Mouse (Mus musculus) CH12.LX (cell line): ENCODE measurements around the gene Borcs8. TPM values are rescaled to one million over a fixed set of nuclear protein-coding genes. Genes with fewer than 3 reads are reported as not detected.
A peak's percentile ranks its signal among the peaks of the same experiment; 100 is the strongest.

ENCODE experiments used
- DNase-seq: peaks from one replicate; pipeline ENCODE4 v3.0.0-alpha.2; 2013; ENCODE audit errors: extremely low read depth
- H3K27ac ChIP-seq: 2 replicates; pipeline ENCODE4 v1.5.1; 2012; ENCODE audit warnings: low read depth, mild to moderate bottlenecking, control low read depth, moderate library complexity; ENCODE audit not compliant: insufficient read depth
- H3K27me3 ChIP-seq: replicated peaks from 2 replicates; pipeline ENCODE3; 2012; ENCODE audit warnings: inconsistent platforms
- H3K36me3 ChIP-seq, 2 experiments: replicated peaks in 1 of 2; 2 replicates each; pipeline versions ENCODE3 to v1.6.1; 2012; ENCODE audit warnings: inconsistent platforms in 1 of 2, low read length in 1 of 2, mild to moderate bottlenecking in 1 of 2, mixed read lengths in 1 of 2, moderate library complexity in 1 of 2; ENCODE audit not compliant: control insufficient read depth in 1 of 2, insufficient read depth in 1 of 2
- H3K4me1 ChIP-seq, 2 experiments: 2 replicates each; pipeline ENCODE4 v1.6.1; 2012; ENCODE audit warnings: inconsistent platforms in 1 of 2, moderate library complexity in 1 of 2; ENCODE audit not compliant: insufficient read depth in 2 of 2, control insufficient read depth in 1 of 2
- H3K4me2 ChIP-seq: 2 replicates; pipeline ENCODE4 v1.6.1; 2012; ENCODE audit warnings: low read depth, mild to moderate bottlenecking, control low read depth; ENCODE audit not compliant: poor library complexity, insufficient read depth, severe bottlenecking
- H3K4me3 ChIP-seq, 3 experiments: fragments of 150-350 bp in 1 of 3; sonication (generic) in 1 of 3; replicated peaks in 1 of 3; 2 replicates each; pipeline versions ENCODE3 to v1.5.1; 2011 to 2012; ENCODE audit warnings: low read depth in 2 of 3, low read length in 2 of 3, mild to moderate bottlenecking in 2 of 3, moderate library complexity in 2 of 3, control low read depth in 1 of 3, improper control_type of control experiment in 1 of 3, inconsistent platforms in 1 of 3, mixed read lengths in 1 of 3; ENCODE audit not compliant: poor library complexity in 1 of 3
- H3K79me2 ChIP-seq: replicated peaks from 2 replicates; pipeline ENCODE4 v1.6.1; 2012; ENCODE audit warnings: mild to moderate bottlenecking, moderate library complexity; ENCODE audit not compliant: control insufficient read depth, poor library complexity, insufficient read depth, severe bottlenecking; ENCODE audit errors: extremely low read depth
- H3K9ac ChIP-seq: 2 replicates; pipeline ENCODE4 v1.6.1; 2012; ENCODE audit warnings: low read depth, mild to moderate bottlenecking, control low read depth, moderate library complexity; ENCODE audit not compliant: insufficient read depth
- H3K9me3 ChIP-seq: replicated peaks from 2 replicates; pipeline ENCODE3; 2012; ENCODE audit warnings: low read length, inconsistent platforms, mixed read lengths
- BHLHE40 ChIP-seq: IDR thresholded peaks from 2 replicates; pipeline ENCODE4 v1.6.1; 2011; ENCODE audit warnings: mild to moderate bottlenecking, low read depth, low read length, improper control_type of control experiment
- CHD1 ChIP-seq: IDR thresholded peaks from 2 replicates; pipeline ENCODE4 v1.6.1; 2012; ENCODE audit warnings: low read depth, low read length, improper control_type of control experiment, inconsistent platforms
- CHD2 ChIP-seq: IDR thresholded peaks from 2 replicates; pipeline ENCODE4 v1.6.1; 2011; ENCODE audit warnings: low read length, improper control_type of control experiment
- CTCF ChIP-seq, 2 experiments: IDR thresholded peaks in 1 of 2; conservative IDR thresholded peaks in 1 of 2; 2 replicates each; pipeline ENCODE4 v1.5.1; 2011 to 2012; ENCODE audit warnings: low read depth in 2 of 2, low read length in 2 of 2, improper control_type of control experiment in 1 of 2, inconsistent platforms in 1 of 2, mild to moderate bottlenecking in 1 of 2, moderate library complexity in 1 of 2
- E2F4 ChIP-seq: IDR thresholded peaks from 2 replicates; pipeline ENCODE4 v1.6.1; 2011; ENCODE audit warnings: low read depth, low read length, improper control_type of control experiment; ENCODE audit not compliant: insufficient replicate concordance
- ELF1 ChIP-seq: IDR thresholded peaks from 2 replicates; pipeline ENCODE4 v1.6.1; 2014; ENCODE audit warnings: low read depth, mild to moderate bottlenecking, inconsistent platforms, low read length, improper control_type of control experiment
- EP300 ChIP-seq: IDR thresholded peaks from 2 replicates; pipeline ENCODE4 v1.6.1; 2011; ENCODE audit warnings: low read length, improper control_type of control experiment
- ETS1 ChIP-seq: conservative IDR thresholded peaks from 2 replicates; pipeline ENCODE4 v1.6.1; 2012; ENCODE audit warnings: low read depth, mild to moderate bottlenecking, inconsistent platforms, low read length, improper control_type of control experiment, moderate library complexity
- GABPA ChIP-seq: IDR thresholded peaks from 2 replicates; pipeline ENCODE4 v1.6.1; 2012; ENCODE audit warnings: low read depth, low read length, improper control_type of control experiment, inconsistent platforms; ENCODE audit not compliant: insufficient replicate concordance
- HCFC1 ChIP-seq: IDR thresholded peaks from 2 replicates; pipeline ENCODE4 v1.6.1; 2012; ENCODE audit warnings: low read depth, mild to moderate bottlenecking, inconsistent platforms, low read length, improper control_type of control experiment
- IRF4 ChIP-seq: IDR thresholded peaks from 2 replicates; pipeline ENCODE4 v1.6.1; 2014; ENCODE audit warnings: low read depth, mild to moderate bottlenecking, inconsistent platforms, low read length, improper control_type of control experiment
- JUN ChIP-seq: IDR thresholded peaks from 2 replicates; pipeline ENCODE4 v1.6.1; 2011; ENCODE audit warnings: low read depth, mild to moderate bottlenecking, low read length, improper control_type of control experiment, moderate library complexity; ENCODE audit not compliant: insufficient read depth
- JUND ChIP-seq: conservative IDR thresholded peaks from 2 replicates; pipeline ENCODE4 v1.6.1; 2011; ENCODE audit warnings: low read depth, low read length, improper control_type of control experiment
- KAT2A ChIP-seq: IDR thresholded peaks from 2 replicates; pipeline ENCODE4 v1.6.1; 2012; ENCODE audit warnings: low read length, improper control_type of control experiment, inconsistent platforms; ENCODE audit not compliant: insufficient replicate concordance
- MAFK ChIP-seq: IDR thresholded peaks from 2 replicates; pipeline ENCODE4 v1.6.1; 2011; ENCODE audit warnings: low read length, improper control_type of control experiment; ENCODE audit not compliant: insufficient replicate concordance
- MAX ChIP-seq: IDR thresholded peaks from 2 replicates; pipeline ENCODE4 v1.6.1; 2011; ENCODE audit warnings: low read length, improper control_type of control experiment
- MAZ ChIP-seq: IDR thresholded peaks from 2 replicates; pipeline ENCODE4 v1.6.1; 2012; ENCODE audit warnings: low read depth, mild to moderate bottlenecking, inconsistent platforms, low read length, improper control_type of control experiment, moderate library complexity
- MEF2A ChIP-seq: IDR thresholded peaks from 2 replicates; pipeline ENCODE4 v1.6.1; 2014; ENCODE audit warnings: low read depth, mild to moderate bottlenecking, inconsistent platforms, low read length, improper control_type of control experiment, borderline replicate concordance
- MXI1 ChIP-seq: IDR thresholded peaks from 2 replicates; pipeline ENCODE4 v1.6.1; 2011; ENCODE audit warnings: mild to moderate bottlenecking, low read depth, low read length, improper control_type of control experiment
- MYC ChIP-seq: IDR thresholded peaks from 2 replicates; pipeline ENCODE4 v1.6.1; 2011; ENCODE audit warnings: low read depth, mild to moderate bottlenecking, improper control_type of control experiment, low read length
- NELFE ChIP-seq: IDR thresholded peaks from 2 replicates; pipeline ENCODE4 v1.6.1; 2011; ENCODE audit warnings: low read depth, low read length, improper control_type of control experiment
- NRF1 ChIP-seq: IDR thresholded peaks from 2 replicates; pipeline ENCODE4 v1.6.1; 2014; ENCODE audit warnings: low read depth, mild to moderate bottlenecking, inconsistent platforms, low read length, improper control_type of control experiment, moderate library complexity
- PAX5 ChIP-seq: IDR thresholded peaks from 2 replicates; pipeline ENCODE4 v1.6.1; 2012; ENCODE audit warnings: low read length, inconsistent platforms, mixed read lengths
- POLR2A ChIP-seq: IDR thresholded peaks from 2 replicates; pipeline ENCODE4 v1.6.1; 2011; ENCODE audit warnings: low read depth, mild to moderate bottlenecking, improper control_type of control experiment, low read length
- POLR2AphosphoS2 ChIP-seq: IDR thresholded peaks from 2 replicates; pipeline ENCODE4 v1.6.1; 2011; ENCODE audit warnings: low read depth, low read length, improper control_type of control experiment
- RAD21 ChIP-seq: IDR thresholded peaks from 2 replicates; pipeline ENCODE4 v1.6.1; 2011; ENCODE audit warnings: low read depth, mild to moderate bottlenecking, low read length, improper control_type of control experiment, moderate library complexity
- RCOR1 ChIP-seq: conservative IDR thresholded peaks from 2 replicates; pipeline ENCODE4 v1.6.1; 2012; ENCODE audit warnings: low read depth, mild to moderate bottlenecking, inconsistent platforms, low read length, improper control_type of control experiment
- SIN3A ChIP-seq: IDR thresholded peaks from 2 replicates; pipeline ENCODE4 v1.6.1; 2012; ENCODE audit warnings: low read length, improper control_type of control experiment, inconsistent platforms
- SMC3 ChIP-seq: IDR thresholded peaks from 2 replicates; pipeline ENCODE4 v1.6.1; 2011; ENCODE audit warnings: low read depth, low read length, improper control_type of control experiment
- TBP ChIP-seq: conservative IDR thresholded peaks from 2 replicates; pipeline ENCODE4 v1.6.1; 2011; ENCODE audit warnings: low read depth, low read length, improper control_type of control experiment
- TCF12 ChIP-seq: IDR thresholded peaks from 2 replicates; pipeline ENCODE4 v1.6.1; 2014; ENCODE audit warnings: low read depth, mild to moderate bottlenecking, inconsistent platforms, low read length, improper control_type of control experiment
- UBTF ChIP-seq: IDR thresholded peaks from 2 replicates; pipeline ENCODE4 v1.6.1; 2012; ENCODE audit warnings: low read depth, mild to moderate bottlenecking, inconsistent platforms, low read length, improper control_type of control experiment, moderate library complexity
- USF1 ChIP-seq: IDR thresholded peaks from 2 replicates; pipeline ENCODE4 v1.6.1; 2014; ENCODE audit warnings: low read depth, mild to moderate bottlenecking, inconsistent platforms, low read length, improper control_type of control experiment
- USF2 ChIP-seq: conservative IDR thresholded peaks from 2 replicates; pipeline ENCODE4 v1.6.1; 2011; ENCODE audit warnings: low read depth, low read length, improper control_type of control experiment
- ZC3H11A ChIP-seq: IDR thresholded peaks from 2 replicates; pipeline ENCODE4 v1.6.1; 2012; ENCODE audit warnings: low read depth, mild to moderate bottlenecking, inconsistent platforms, low read length, improper control_type of control experiment
- ZKSCAN1 ChIP-seq: IDR thresholded peaks from 2 replicates; pipeline ENCODE4 v1.6.1; 2012; ENCODE audit warnings: low read depth, inconsistent platforms, low read length, improper control_type of control experiment, borderline replicate concordance
- ZMIZ1 ChIP-seq: IDR thresholded peaks from 2 replicates; pipeline ENCODE4 v1.6.1; 2012; ENCODE audit warnings: low read depth, mild to moderate bottlenecking, inconsistent platforms, low read length, improper control_type of control experiment
- ZNF384 ChIP-seq: IDR thresholded peaks from 2 replicates; pipeline ENCODE4 v1.6.1; 2012; ENCODE audit warnings: low read depth, low read length, improper control_type of control experiment, inconsistent platforms
- dilution Hi-C: fragments of 300-500 bp; cut with MboI; formaldehyde crosslinking; loops from 2 replicates; pipeline ENCODE4 v1.14.3; 2020; ENCODE audit warnings: low sequenced_read_pairs; ENCODE audit not compliant: extremely low pct_unique_long_range_greater_than_20kb, extremely low pct_ligation_motif_present
- in situ Hi-C: fragments of 300-500 bp; cut with MboI; formaldehyde crosslinking; loops from 3 replicates; pipeline ENCODE4 v1.14.3; 2019; ENCODE audit warnings: low sequenced_read_pairs, low pct_ligation_motif_present, low pct_unique_long_range_greater_than_20kb, mixed read lengths
- polyA plus RNA-seq: library from polyadenylated mRNA; unstranded; fragments of >175 nt; gene quantifications from 2 replicates; pipeline ENCODE4 v1.2.1, GENCODE M21; 2012; ENCODE audit warnings: low read depth; ENCODE audit not compliant: insufficient read length
- total RNA-seq, 2 experiments: library from RNA; depleted of rRNA; stranded (reverse); fragments of 300-350 nt in 1 of 2; fragments of >200 nt in 1 of 2; gene quantifications; 2 replicates each; pipeline ENCODE4 v1.2.3; 2012 to 2014

The Borcs8 gene
- total and polyA plus RNA-seq, 3 experiments, result 22.2 to 56.4 (median 44.0) TPM

- Histone ChIP-seq H3K4me3 (peak overlapping the region in 1 of 3 experiments; percentile 21), H3K36me3 (peaks cover 11 to 27% of the 10 kb centered on the region in 2 experiments), H3K27me3 (no peaks in the 10 kb centered on the region), H3K9ac (peak overlapping the region; percentile 58), H3K4me2 (peak overlapping the region; percentile 25), H3K4me1 (peaks cover 53 to 70% of the 10 kb centered on the region in 2 experiments), H3K9me3 (peaks cover 5% of the 10 kb centered on the region), H3K27ac (peak overlapping the region; percentile 75), H3K79me2 (peaks cover 26% of the 10 kb centered on the region)
- in situ Hi-C loops, result no loop called here
- peak; percentile 71 for DNase-seq
- TF ChIP-seq NELFE, result no peak
- TF ChIP-seq ZNF384, result no peak
- no peak for TF ChIP-seq PAX5
- no peak for TF ChIP-seq CHD1
- peak; percentile 66; the same call in 1 of the 2 replicates for TF ChIP-seq MEF2A
- 0 out of 2 replicates have a peak, but pooled peaks have one; percentile 8 for TF ChIP-seq MAX
- TF ChIP-seq BHLHE40, result peak; percentile 63
- no peak for TF ChIP-seq MYC
- TF ChIP-seq RCOR1, result no peak
- TF ChIP-seq KAT2A, result no peak
- 0 out of 2 replicates have a peak, but pooled peaks have one; percentile 33 for TF ChIP-seq NRF1
- TF ChIP-seq SMC3, result no peak
- peak; percentile 96 for TF ChIP-seq TCF12
- peak; percentile 67 for TF ChIP-seq ETS1
- no peak for TF ChIP-seq POLR2AphosphoS2
- no peak for TF ChIP-seq CTCF (conservative IDR thresholded peaks at IDR 0.05 in 1 of 2, IDR thresholded peaks at IDR 0.05 in 1 of 2; ENCODE audit: low read depth in 2 of 2, low read length in 2 of 2)
- no peak for TF ChIP-seq MAFK
- TF ChIP-seq SIN3A, result no peak
- no peak for TF ChIP-seq ZC3H11A
- TF ChIP-seq ZKSCAN1, result no peak
- TF ChIP-seq TBP, result no peak
- TF ChIP-seq RAD21, result no peak
- peak; percentile 89 for TF ChIP-seq MAZ
- TF ChIP-seq USF2, result no peak
- no peak for TF ChIP-seq ZMIZ1
- no peak for TF ChIP-seq JUND
- peak; percentile 82 for TF ChIP-seq CHD2
- TF ChIP-seq POLR2A, result no peak
- TF ChIP-seq IRF4, result peak; percentile 77
- TF ChIP-seq GABPA, result no peak
- no peak for TF ChIP-seq UBTF
- TF ChIP-seq JUN, result no peak
- TF ChIP-seq ELF1, result peak; percentile 59
- TF ChIP-seq E2F4, result no peak
- peak; percentile 50; the same call in 1 of the 2 replicates for TF ChIP-seq EP300
- peak; percentile 45; the same call in 1 of the 2 replicates for TF ChIP-seq HCFC1
- no peak for TF ChIP-seq USF1
- TF ChIP-seq MXI1, result no peak
- dilution Hi-C loops, result no loop called here
Observed at GRCm38 (mm10) chr8:70150158-70150557, 10.9 kb downstream of the Borcs8 start.
